ENCODE assay signal across 7 mouse cellular contexts in the genomic region with DNA sequence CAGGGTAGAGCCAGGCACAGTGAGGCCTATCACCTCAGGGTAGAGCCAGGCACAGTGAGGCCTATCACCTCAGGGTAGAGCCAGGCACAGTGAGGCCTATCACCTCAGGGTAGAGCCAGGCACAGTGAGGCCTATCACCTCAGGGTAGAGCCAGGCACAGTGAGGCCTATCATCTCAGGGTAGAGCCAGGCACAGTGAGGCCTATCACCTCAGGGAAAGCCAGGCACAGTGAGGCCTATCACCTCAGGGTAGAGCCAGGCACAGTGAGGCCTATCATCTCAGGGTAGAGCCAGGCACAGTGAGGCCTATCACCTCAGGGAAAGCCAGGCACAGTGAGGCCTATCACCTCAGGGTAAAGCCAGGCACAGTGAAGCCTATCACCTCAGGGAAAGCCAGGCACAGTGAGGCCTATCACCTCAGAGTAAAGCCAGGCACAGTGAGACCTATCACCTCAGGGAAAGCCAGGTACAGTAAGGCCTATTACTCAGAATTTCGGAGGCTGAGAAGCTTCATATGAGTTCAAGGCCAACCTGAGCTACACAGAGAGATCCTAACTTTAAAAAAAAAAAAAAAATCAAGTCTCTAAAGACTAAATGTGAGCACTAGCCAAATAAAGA. TPM values are rescaled to one million over a fixed set of nuclear protein-coding genes. Genes with fewer than 3 reads are reported as not detected.
DNase-seq lines count a peak whose midpoint lies in the region; ATAC-seq and TF ChIP-seq lines count a peak whose summit lies in the region.
"Not testable (repeated sequence)": the region's sequence is repeated elsewhere in the genome, so short reads cannot be mapped to it uniquely, and the experiment has no call there.

No protein-coding gene starts in this region.

- H3K4me3 ChIP-seq in liver, embryonic 12.5 days; liver, embryonic 14.5 days (ENCODE audit: insufficient read depth in 1 of 2, low read depth in 2 of 2, low read length in 2 of 2); liver, embryonic 16.5 days (ENCODE audit: low read depth, low read length): not testable (repeated sequence)

- TF ChIP-seq EP300 in liver, embryonic 14.5 days (IDR thresholded peaks at IDR 0.05; ENCODE audit: low read depth): peak; percentile 89

- not testable (repeated sequence) for H3K27me3 ChIP-seq in liver, embryonic 12.5 days (replicated peaks); liver, embryonic 14.5 days (ENCODE audit: control insufficient read depth, insufficient read depth, low read length); liver, embryonic 16.5 days (ENCODE audit: control insufficient read depth, insufficient read depth, low read depth, low read length)

- H3K9ac ChIP-seq in liver, embryonic 12.5 days: 0 out of 2 replicates have a peak overlapping the region, but pooled peaks have one; percentile 19
- H3K9ac ChIP-seq in liver, embryonic 14.5 days (replicated peaks): peak overlapping the region; percentile 28
- 0 out of 2 replicates have a peak overlapping the region, but pooled peaks have one; percentile 27 for H3K9ac ChIP-seq in liver, embryonic 16.5 days (ENCODE audit: low read depth, low read length)

- H3K27ac ChIP-seq in liver, embryonic 12.5 days: peak overlapping the region; percentile 99
- peak overlapping the region; percentile 100 for H3K27ac ChIP-seq in liver, embryonic 14.5 days
- H3K27ac ChIP-seq in liver, embryonic 16.5 days (ENCODE audit: low read length): peak overlapping the region; percentile 99

- peak; percentile 86 for ATAC-seq in erythroblast, adult 5-6 weeks (replicated peaks; ENCODE audit: low FRiP score, poor library complexity, severe bottlenecking)
- not testable (repeated sequence) for ATAC-seq in liver, embryonic 12.5 days
- peak; percentile 34; the same call in 1 of the 2 replicates for ATAC-seq in liver, embryonic 14.5 days (ENCODE audit: insufficient read depth)
- peak; percentile 42; the same call in 1 of the 2 replicates for ATAC-seq in liver, embryonic 16.5 days (ENCODE audit: low read depth)
- peak; percentile 54 for ATAC-seq in megakaryocyte progenitor cell, adult 5-6 weeks (replicated peaks; ENCODE audit: poor library complexity)

- DNase-seq in adipocyte (ENCODE audit: low spot score) (peak; percentile 8), liver (peak; percentile 79)
- peak in 2 of 3 experiments; percentile 57 to 68 for DNase-seq in liver, embryonic 14.5 days (ENCODE audit: low read depth in 3 of 3, low spot score in 3 of 3)

- not testable (repeated sequence) for H3K4me2 ChIP-seq in liver, embryonic 12.5 days; liver, embryonic 16.5 days (ENCODE audit: low read depth, low read length)
- H3K4me2 ChIP-seq in liver, embryonic 14.5 days (ENCODE audit: low read depth): peak overlapping the region; percentile 28

- H3K9me3 ChIP-seq in liver, embryonic 12.5 days (replicated peaks); liver, embryonic 14.5 days (ENCODE audit: control insufficient read depth, low read length); liver, embryonic 16.5 days (replicated peaks; ENCODE audit: control insufficient read depth, low read length): not testable (repeated sequence)

- TF ChIP-seq CTCF in liver, embryonic 14.5 days (IDR thresholded peaks at IDR 0.05; ENCODE audit: low read depth): 0 out of 2 replicates have a peak, but pooled peaks have one; percentile 3

- peaks cover 77% of the 10 kb centered on the region for H3K36me3 ChIP-seq in liver, embryonic 12.5 days
- H3K36me3 ChIP-seq in liver, embryonic 14.5 days (replicated peaks; ENCODE audit: control insufficient read depth, insufficient read depth, low read depth): peaks cover 59% of the 10 kb centered on the region
- H3K36me3 ChIP-seq in liver, embryonic 16.5 days (ENCODE audit: control insufficient read depth, insufficient read depth): peaks cover 17% of the 10 kb centered on the region

- 59% methylated on average over 1 of the region's 1 CpGs for WGBS in liver, embryonic 12.5 days (ENCODE audit: insufficient replicate concordance)
- 38% methylated on average over 1 of the region's 1 CpGs for WGBS in liver, embryonic 14.5 days (ENCODE audit: insufficient replicate concordance)
- WGBS in liver, embryonic 16.5 days (ENCODE audit: insufficient replicate concordance): 46% methylated on average over 1 of the region's 1 CpGs

- peaks cover 71% of the 10 kb centered on the region for H3K4me1 ChIP-seq in liver, embryonic 12.5 days
- H3K4me1 ChIP-seq in liver, embryonic 14.5 days (replicated peaks; ENCODE audit: control insufficient read depth in 2 of 2, insufficient read depth in 2 of 2, low read length in 1 of 2): peaks cover 50 to 65% of the 10 kb centered on the region in 2 experiments
- peaks cover 43% of the 10 kb centered on the region for H3K4me1 ChIP-seq in liver, embryonic 16.5 days (ENCODE audit: control insufficient read depth, low read depth, low read length)

RNA-seq across cellular contexts. Expression of a gene that starts 38.5 kb away (rescaled TPM):
- 22.3 and 26.5 TPM in 2 replicates for total RNA-seq in erythroblast, adult 5-6 weeks (2015; ENCODE audit: low replicate concordance)
- 37.0 and 42.5 TPM in 2 replicates for total RNA-seq in erythroblast, adult 5-6 weeks (2017; ENCODE audit: low replicate concordance)
- polyA plus RNA-seq in liver, embryonic 12.5 days (2016; fragmentation: Nextera tagmentation; extraction: Ambion mirVana): 49.2 and 50.0 TPM in 2 replicates
- 23.4 and 34.1 TPM in 2 replicates for polyA plus RNA-seq in liver, embryonic 14.5 days (2012; rRNA removed)
- 38.1 and 40.7 TPM in 2 replicates for polyA plus RNA-seq in liver, embryonic 14.5 days (2014; fragmentation: Nextera tagmentation; extraction: Ambion mirVana)
- polyA plus RNA-seq in liver, embryonic 16.5 days (2015; fragmentation: Nextera tagmentation; extraction: Ambion mirVana): 27.4 and 30.4 TPM in 2 replicates
- total RNA-seq in megakaryocyte progenitor cell, adult 5-6 weeks (2015): 76.3 and 79.8 TPM in 2 replicates
- 88.4 and 90.3 TPM in 2 replicates for total RNA-seq in megakaryocyte progenitor cell, adult 5-6 weeks (2017)

Comparison
In these comparisons a context has a peak if more than half of its experiments do, and no peak if none do; other contexts are left out.
1. DNase-seq: peak in every context shown above with its lines; median percentile 79 in liver; 62 in liver, embryonic 14.5 days; 8 in adipocyte.